Mouse (Mus musculus) central nervous system, embryonic 14 days (tissue): ENCODE data around the gene Rimkla. TPM values are rescaled to one million over a fixed set of nuclear protein-coding genes. Genes with fewer than 3 reads are reported as not detected.

Experiments
- polyA plus RNA-seq: library from polyadenylated mRNA; depleted of rRNA; stranded (reverse); fragments of >200 nt; gene quantifications from 2 replicates; pipeline ENCODE4 v1.2.3, GENCODE M21; 2012; rRNA removed

Rimkla gene
- polyA plus RNA-seq, result 14.6 and 15.4 TPM in 2 replicates

DNA sequence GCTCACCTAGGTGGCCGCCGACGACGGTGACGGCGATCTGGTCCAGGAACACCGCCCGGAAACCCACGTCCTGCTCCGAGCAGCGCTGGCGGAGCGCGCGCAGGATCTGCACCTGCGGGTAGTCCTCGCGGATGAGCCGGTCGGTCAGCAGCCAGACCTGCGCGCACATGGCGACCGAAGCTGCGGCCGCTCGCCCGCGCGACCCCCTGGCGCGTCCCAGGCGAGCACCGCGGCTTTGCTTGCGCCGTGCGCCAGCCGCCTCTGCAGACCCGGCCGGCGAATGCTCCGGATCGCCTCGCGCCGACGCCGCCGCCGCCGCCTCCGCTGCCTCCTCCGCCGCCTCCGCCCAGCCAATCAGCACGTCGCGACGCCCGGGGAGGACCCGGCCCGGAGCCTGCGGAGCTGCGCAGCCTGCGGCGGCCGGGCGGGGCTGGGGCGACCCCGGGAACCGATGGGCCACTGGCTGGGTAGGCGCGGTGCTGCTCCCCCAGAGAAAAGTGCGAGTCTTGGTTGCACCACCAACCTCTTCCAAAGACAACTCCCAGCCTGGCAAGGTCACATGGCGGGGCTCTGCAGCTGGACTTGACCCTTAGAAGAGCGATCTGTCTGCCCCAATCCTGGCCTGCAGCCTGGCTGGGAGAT is at the start of gene Rimkla:
Gene Rimkla (minus strand): TSS at position 338 of the 642 bp plus-strand sequence.

DNA sequence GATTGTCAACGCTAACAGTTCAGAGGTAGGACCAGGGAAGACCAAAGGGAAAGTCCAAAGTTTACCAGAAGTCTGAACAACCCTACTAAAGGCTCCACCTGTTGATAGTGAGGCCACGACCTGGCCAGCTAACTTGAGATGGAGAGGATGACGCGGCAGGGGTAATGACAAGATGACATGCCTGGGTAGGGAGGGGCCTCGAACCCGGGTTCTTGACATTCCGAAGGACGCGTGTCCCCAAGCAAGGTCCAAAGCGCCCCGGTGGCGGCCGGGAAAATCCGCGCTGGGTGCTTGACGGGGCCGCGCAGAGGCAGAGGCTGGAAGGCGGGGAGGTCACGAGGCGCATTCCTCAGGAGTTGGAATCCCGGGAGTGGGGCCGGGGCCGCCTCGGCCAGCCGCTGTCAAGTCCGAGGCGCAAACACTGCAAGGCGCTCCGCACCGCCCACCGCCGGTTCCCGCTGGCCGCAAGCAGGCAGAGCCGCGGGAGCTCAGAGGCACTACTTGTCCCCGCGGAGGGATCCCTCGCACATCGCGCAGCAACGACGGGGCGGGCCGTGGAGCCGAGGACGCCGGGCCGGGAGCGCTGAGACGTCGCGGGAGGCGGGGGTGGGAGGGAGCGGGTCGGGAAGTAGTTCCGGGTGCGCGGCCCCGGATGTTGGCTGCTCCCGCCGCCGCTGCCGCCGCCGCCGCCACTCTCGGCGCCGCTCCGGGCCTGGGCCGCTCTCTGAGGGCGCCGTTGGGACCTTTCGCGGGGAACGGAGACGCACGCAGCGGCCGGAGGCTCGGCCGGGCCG is 46.8 kb upstream of the Rimkla start, which contains the start of gene Frg2f1:
Gene Frg2f1 (minus strand): TSS at position 499 of the 794 bp plus-strand sequence.

DNA sequence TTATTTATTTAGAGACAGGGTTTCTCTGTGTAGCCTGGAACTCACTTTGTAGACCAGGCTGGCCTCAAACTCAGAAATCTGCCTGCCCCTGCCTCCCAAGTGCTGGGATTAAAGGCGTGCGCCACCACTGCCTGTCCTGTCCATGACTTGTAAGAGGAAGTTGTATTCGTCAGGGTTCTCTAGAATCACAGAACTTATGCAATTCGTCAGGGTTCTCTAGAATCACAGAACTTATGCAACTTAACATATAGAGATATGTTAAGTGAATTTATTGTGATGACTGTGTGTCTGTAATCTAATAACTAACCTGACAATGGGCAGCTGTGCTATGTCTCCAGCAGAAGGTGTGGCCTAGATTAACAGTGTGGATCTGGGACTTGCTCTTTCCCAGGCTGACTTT is 44.2 kb upstream of the Rimkla start, which contains the start of gene Foxj3:
Gene Foxj3 (plus strand): TSS at position 390 of the 400 bp plus-strand sequence.

DNA sequence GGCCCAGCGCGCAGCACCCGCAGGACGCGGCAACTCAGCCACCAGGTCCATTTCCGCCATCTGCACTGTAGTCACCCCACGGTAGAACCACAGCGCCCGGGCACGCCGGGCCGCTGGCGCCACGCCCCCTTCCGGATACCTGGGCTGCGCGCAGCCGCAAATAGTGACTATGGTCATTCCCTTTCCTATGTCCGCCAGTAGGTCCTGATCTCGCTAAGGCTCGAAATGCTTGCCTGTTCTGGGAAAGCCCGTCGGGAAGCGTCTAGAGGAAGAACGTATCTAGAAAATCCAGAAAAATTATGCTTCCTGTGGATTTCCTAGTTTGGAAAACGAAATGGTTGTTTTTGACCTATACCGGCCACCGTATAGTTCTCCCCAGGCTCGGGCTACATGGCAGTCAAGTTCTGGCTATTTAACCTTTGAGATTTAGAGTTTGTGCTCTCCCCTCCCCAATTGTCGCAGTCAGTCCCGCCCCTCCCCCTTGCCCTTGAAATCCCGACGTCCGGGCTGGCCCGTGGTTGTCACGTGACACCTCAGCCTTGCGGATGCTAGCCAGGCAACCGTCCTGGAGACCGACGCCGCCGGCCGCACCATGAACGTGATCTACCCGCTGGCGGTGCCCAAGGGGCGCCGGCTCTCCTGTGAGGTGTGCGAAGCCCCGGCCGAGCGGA is 70.0 kb downstream of the Rimkla start, which contains the start of the genes Ppcs and Zmynd12:
Gene Ppcs (minus strand): TSS at position 127 of the 671 bp plus-strand sequence.
Gene Zmynd12 (plus strand): TSS at position 521 of the 671 bp plus-strand sequence.

Other genes starting within 250 kb of the Rimkla start
- gene Cldn19, start 237.2 kb downstream of the Rimkla start, polyA plus RNA-seq, result 0.98 and 1.4 TPM in 2 replicates
- 750 and 835 TPM in 2 replicates for gene Ybx1, start 198.0 kb downstream of the Rimkla start, polyA plus RNA-seq
- gene Ppih, start 172.1 kb downstream of the Rimkla start, polyA plus RNA-seq, result 71.5 and 83.2 TPM in 2 replicates
- gene Ccdc30, start 77.1 kb downstream of the Rimkla start, polyA plus RNA-seq, result 9.8 and 10.3 TPM in 2 replicates
- 10.9 and 12.3 TPM in 2 replicates for gene Ppcs, start 70.2 kb downstream of the Rimkla start, polyA plus RNA-seq
- gene Zmynd12, start 69.8 kb downstream of the Rimkla start, polyA plus RNA-seq, result 0.33 and 0.34 TPM in 2 replicates
- gene Foxj3, start 44.4 kb upstream of the Rimkla start, polyA plus RNA-seq, result 33.8 and 35.5 TPM in 2 replicates
- gene Frg2f1, start 46.9 kb upstream of the Rimkla start, polyA plus RNA-seq, result 9.1 and 9.2 TPM in 2 replicates
- gene Guca2a, start 145.1 kb upstream of the Rimkla start, polyA plus RNA-seq, result not detected in 2 replicates
- 0.10 TPM in 1 of 2 replicates, not detected in the other for gene Guca2b, start 166.3 kb upstream of the Rimkla start, polyA plus RNA-seq
- gene Hivep3, start 241.2 kb upstream of the Rimkla start, polyA plus RNA-seq, result 12.9 and 13.7 TPM in 2 replicates